Mouse (Mus musculus): Measurements from ENCODE around the gene Etv6. TPM values are rescaled to one million over a fixed set of nuclear protein-coding genes. Genes with fewer than 3 reads are reported as not detected.

The Etv6 gene
- total and polyA plus RNA-seq, 3 experiments = 12.6 to 25.9 TPM; not detected in 1

GRCm38 (mm10) chr6:134020821-134021220 lies 14.7 kb upstream of the Etv6 start:
- no peaks in the 10 kb centered on the region for H3K4me1 ChIP-seq (ENCODE audit: control insufficient read depth in 1 of 2, insufficient read depth in 2 of 2, low read length in 2 of 2)
- H3K27ac ChIP-seq (ENCODE audit: control insufficient read depth, low read depth, low read length) = no peak overlapping the region
- H3K4me3 ChIP-seq (ENCODE audit: control insufficient read depth in 1 of 2, insufficient read depth in 1 of 2, low read depth in 2 of 2, low read length in 2 of 2) = no peak overlapping the region
- H3K9me3 ChIP-seq (replicated peaks; ENCODE audit: insufficient read depth, low read length) = no peaks in the 10 kb centered on the region
- no peak for DNase-seq (ENCODE audit: low read depth, low spot score)
- no peaks in the 10 kb centered on the region for H3K79me2 ChIP-seq (ENCODE audit: control insufficient read depth, insufficient read depth, low read length, poor library complexity)
- H3K36me3 ChIP-seq (ENCODE audit: control insufficient read depth in 1 of 2, insufficient read depth in 2 of 2, low read length in 2 of 2) = no peaks in the 10 kb centered on the region
- TF ChIP-seq POLR2AphosphoS5 (IDR thresholded peaks at IDR 0.05; ENCODE audit: borderline replicate concordance, low read depth, low read length) (no peak), E2F4 (IDR thresholded peaks at IDR 0.05; ENCODE audit: borderline replicate concordance, low read depth, low read length) (no peak), TBP (IDR thresholded peaks at IDR 0.05; ENCODE audit: low read depth, low read length) (no peak)
- peaks cover 1 to 2% of the 10 kb centered on the region in 2 experiments; a peak in 2 of 4 replicates for H3K27me3 ChIP-seq (ENCODE audit: control insufficient read depth in 1 of 2, insufficient read depth in 2 of 2, low read length in 2 of 2)
- H3K9ac ChIP-seq (ENCODE audit: control insufficient read depth, low read depth, low read length, poor library complexity, severe bottlenecking) = no peak overlapping the region

- Histone ChIP-seq H3K27ac (ENCODE audit: control insufficient read depth, low read depth, low read length) (no peak overlapping the region), H3K27me3 (ENCODE audit: control insufficient read depth in 1 of 2, insufficient read depth in 2 of 2, low read length in 2 of 2) (peaks cover 0 to 4% of the 10 kb centered on the region in 2 experiments; a peak in 2 of 4 replicates), H3K79me2 (ENCODE audit: control insufficient read depth, insufficient read depth, low read length, poor library complexity) (no peaks in the 10 kb centered on the region), H3K4me1 (ENCODE audit: control insufficient read depth in 1 of 2, insufficient read depth in 2 of 2, low read length in 2 of 2) (no peaks in the 10 kb centered on the region; a peak in 1 of 4 replicates), H3K36me3 (ENCODE audit: control insufficient read depth in 1 of 2, insufficient read depth in 2 of 2, low read length in 2 of 2) (no peaks in the 10 kb centered on the region), H3K9me3 (replicated peaks; ENCODE audit: insufficient read depth, low read length) (no peaks in the 10 kb centered on the region), H3K4me3 (ENCODE audit: control insufficient read depth in 1 of 2, insufficient read depth in 1 of 2, low read depth in 2 of 2, low read length in 2 of 2) (no peak overlapping the region), H3K9ac (ENCODE audit: control insufficient read depth, low read depth, low read length, poor library complexity, severe bottlenecking) (no peak overlapping the region)
- DNase-seq (ENCODE audit: low read depth, low spot score) = no peak
- TF ChIP-seq ZMIZ1 (IDR thresholded peaks at IDR 0.05; ENCODE audit: low read depth, low read length) = no peak
- TF ChIP-seq NRF1 (IDR thresholded peaks at IDR 0.05; ENCODE audit: insufficient read depth, low read depth, low read length, poor library complexity, severe bottlenecking) = no peak
Measured at GRCm38 (mm10) chr6:134026264-134026663, 9.2 kb upstream of the Etv6 start.

GRCm38 (mm10) chr6:134027022-134027421 lies 8.5 kb upstream of the Etv6 start:
- H3K4me3 ChIP-seq (ENCODE audit: control insufficient read depth in 1 of 2, insufficient read depth in 1 of 2, low read depth in 2 of 2, low read length in 2 of 2) = no peak overlapping the region
- H3K9me3 ChIP-seq (replicated peaks; ENCODE audit: insufficient read depth, low read length) = no peaks in the 10 kb centered on the region
- no peak for DNase-seq (ENCODE audit: low read depth, low spot score)
- H3K36me3 ChIP-seq (ENCODE audit: control insufficient read depth in 1 of 2, insufficient read depth in 2 of 2, low read length in 2 of 2) = no peaks in the 10 kb centered on the region
- no peak overlapping the region for H3K9ac ChIP-seq (ENCODE audit: control insufficient read depth, low read depth, low read length, poor library complexity, severe bottlenecking)
- H3K27me3 ChIP-seq (ENCODE audit: control insufficient read depth in 1 of 2, insufficient read depth in 2 of 2, low read length in 2 of 2) = peaks cover 0 to 4% of the 10 kb centered on the region in 2 experiments; a peak in 2 of 4 replicates
- no peak overlapping the region for H3K27ac ChIP-seq (ENCODE audit: control insufficient read depth, low read depth, low read length)
- no peaks in the 10 kb centered on the region for H3K79me2 ChIP-seq (ENCODE audit: control insufficient read depth, insufficient read depth, low read length, poor library complexity)
- TF ChIP-seq POLR2AphosphoS2 (IDR thresholded peaks at IDR 0.05; ENCODE audit: low read length) (no peak), CHD1 (IDR thresholded peaks at IDR 0.05; ENCODE audit: low read depth, low read length) (no peak), USF2 (IDR thresholded peaks at IDR 0.05; ENCODE audit: borderline replicate concordance in 1 of 2, insufficient read depth in 1 of 2, low read depth in 1 of 2, low read length in 2 of 2) (no peak), MXI1 (IDR thresholded peaks at IDR 0.05; ENCODE audit: low read depth, low read length) (no peak), HCFC1 (IDR thresholded peaks at IDR 0.05; ENCODE audit: low read depth, low read length) (no peak), GATA1 (IDR thresholded peaks at IDR 0.05; ENCODE audit: low read depth, low read length) (no peak), ZMIZ1 (IDR thresholded peaks at IDR 0.05; ENCODE audit: low read depth, low read length) (no peak), USF1 (IDR thresholded peaks at IDR 0.05; ENCODE audit: low read depth, low read length) (no peak), JUND (IDR thresholded peaks at IDR 0.05; ENCODE audit: low read depth, low read length) (no peak), RCOR1 (IDR thresholded peaks at IDR 0.05; ENCODE audit: low read depth, low read length) (no peak), TBP (IDR thresholded peaks at IDR 0.05; ENCODE audit: low read depth, low read length) (no peak), ZC3H11A (IDR thresholded peaks at IDR 0.05; ENCODE audit: low read depth, low read length) (no peak), NRF1 (IDR thresholded peaks at IDR 0.05; ENCODE audit: insufficient read depth, low read depth, low read length, poor library complexity, severe bottlenecking) (no peak), RAD21 (IDR thresholded peaks at IDR 0.05; ENCODE audit: low read depth, low read length) (no peak), EP300 (IDR thresholded peaks at IDR 0.05; ENCODE audit: low read depth in 1 of 2, low read length in 2 of 2) (no peak)
- no peaks in the 10 kb centered on the region; a peak in 1 of 4 replicates for H3K4me1 ChIP-seq (ENCODE audit: control insufficient read depth in 1 of 2, insufficient read depth in 2 of 2, low read length in 2 of 2)
